9 mouse cellular contexts compared by ENCODE assay signal in the genomic region with DNA sequence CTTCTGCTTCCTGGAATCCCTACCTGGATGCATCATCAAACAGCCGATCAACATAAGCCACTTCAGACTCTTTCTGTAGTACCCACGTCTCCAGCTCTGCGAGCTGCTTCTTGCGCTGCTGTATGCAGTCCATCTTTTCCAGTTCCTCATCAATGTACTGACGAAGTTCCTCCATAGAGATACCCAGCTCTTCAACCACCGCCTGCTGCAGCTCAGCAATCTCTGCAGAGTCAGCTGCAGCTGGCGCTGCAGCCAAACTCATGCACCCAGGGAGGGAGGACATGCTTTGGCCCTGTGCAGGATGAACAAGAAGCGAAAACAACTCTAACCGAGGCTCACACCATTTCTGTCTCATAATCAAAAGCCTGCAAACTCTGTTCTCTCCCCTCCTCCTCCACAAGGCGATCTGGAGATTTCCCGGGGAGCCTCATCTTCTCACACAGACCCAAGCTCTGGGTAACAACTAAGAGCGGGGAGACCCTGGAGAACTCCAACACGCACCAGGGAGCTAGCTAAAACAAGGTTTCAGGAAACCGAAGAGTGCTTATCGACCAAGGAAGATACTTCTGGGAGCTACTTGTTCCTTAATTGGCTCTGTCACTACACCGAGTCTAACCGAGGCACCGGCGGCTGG. TPM values are rescaled to one million over a fixed set of nuclear protein-coding genes. Genes with fewer than 3 reads are reported as not detected.
ATAC-seq lines count a peak whose summit lies in the region.
"Not testable (repeated sequence)": the region's sequence is repeated elsewhere in the genome, so short reads cannot be mapped to it uniquely, and the experiment has no call there.
"Had no signal": no experiment of that assay in that cellular context is flagged by ENCODE, and none has a peak within 500 bp of the region (broad histone marks: within the 10 kb centered on the region; RNA-seq: fewer than 3 reads in every experiment).

No protein-coding gene starts in this region.

- H3K4me3 ChIP-seq in forebrain, embryonic 13.5 days, result peak overlapping the region; percentile 52
- H3K4me3 ChIP-seq in heart, embryonic 15.5 days, result peak overlapping the region; percentile 56
- peak overlapping the region; percentile 54; the same call in 1 of the 2 replicates for H3K4me3 ChIP-seq in intestine, embryonic 16.5 days (ENCODE audit: low read length)
- peak overlapping the region; percentile 47 for H3K4me3 ChIP-seq in limb, embryonic 15.5 days
- peak overlapping the region; percentile 40 for H3K4me3 ChIP-seq in neural tube, embryonic 14.5 days (ENCODE audit: low read depth, low read length)

- WGBS in forebrain, embryonic 13.5 days, result 29% methylated on average over 10 of the region's 19 CpGs
- WGBS in heart, embryonic 15.5 days, result 20% methylated on average over 12 of the region's 19 CpGs
- WGBS in intestine, embryonic 16.5 days, result 20% methylated on average over 8 of the region's 19 CpGs
- WGBS in limb, embryonic 15.5 days, result 19% methylated on average over 10 of the region's 19 CpGs
- 31% methylated on average over 9 of the region's 19 CpGs for WGBS in neural tube, embryonic 14.5 days

- peak overlapping the region; percentile 67; the same call in 1 of the 2 replicates for H3K9ac ChIP-seq in forebrain, embryonic 13.5 days
- not testable (repeated sequence) for H3K9ac ChIP-seq in heart, embryonic 15.5 days; limb, embryonic 15.5 days; neural tube, embryonic 14.5 days (replicated peaks; ENCODE audit: low read depth, low read length)
- H3K9ac ChIP-seq in intestine, embryonic 16.5 days (ENCODE audit: low read depth, low read length), result peak overlapping the region; percentile 69; the same call in 1 of the 2 replicates

- not testable (repeated sequence) for H3K4me1 ChIP-seq in forebrain, embryonic 13.5 days; heart, embryonic 15.5 days (replicated peaks); intestine, embryonic 16.5 days (ENCODE audit: control insufficient read depth, insufficient read depth, low read length); limb, embryonic 15.5 days; neural tube, embryonic 14.5 days (ENCODE audit: control insufficient read depth, insufficient read depth, low read length)

- not testable (repeated sequence) for H3K9me3 ChIP-seq in forebrain, embryonic 13.5 days (replicated peaks); heart, embryonic 15.5 days (replicated peaks); intestine, embryonic 16.5 days (ENCODE audit: control insufficient read depth, low read length); limb, embryonic 15.5 days; neural tube, embryonic 14.5 days (ENCODE audit: control insufficient read depth, low read length)

- not testable (repeated sequence) for H3K27ac ChIP-seq in forebrain, embryonic 13.5 days; heart, embryonic 15.5 days; intestine, embryonic 16.5 days (ENCODE audit: low read length); limb, embryonic 15.5 days; neural tube, embryonic 14.5 days (ENCODE audit: low read depth, low read length)

- H3K36me3 ChIP-seq in forebrain, embryonic 13.5 days (ENCODE audit: poor library complexity, severe bottlenecking), result peaks cover 28% of the 10 kb centered on the region
- H3K36me3 ChIP-seq in heart, embryonic 15.5 days, result peaks cover 22% of the 10 kb centered on the region
- H3K36me3 ChIP-seq in intestine, embryonic 16.5 days (ENCODE audit: control insufficient read depth, insufficient read depth, low read length); neural tube, embryonic 14.5 days (ENCODE audit: control insufficient read depth, insufficient read depth, low read length): not testable (repeated sequence)
- H3K36me3 ChIP-seq in limb, embryonic 15.5 days, result peaks cover 22% of the 10 kb centered on the region

- H3K27me3 ChIP-seq in forebrain, embryonic 13.5 days; heart, embryonic 15.5 days; intestine, embryonic 16.5 days (replicated peaks; ENCODE audit: control insufficient read depth, insufficient read depth, low read length); limb, embryonic 15.5 days; neural tube, embryonic 14.5 days (ENCODE audit: control insufficient read depth, insufficient read depth, low read length): not testable (repeated sequence)

- peak overlapping the region; percentile 55 for H3K4me2 ChIP-seq in forebrain, embryonic 13.5 days
- peak overlapping the region; percentile 55 for H3K4me2 ChIP-seq in heart, embryonic 15.5 days
- not testable (repeated sequence) for H3K4me2 ChIP-seq in intestine, embryonic 16.5 days (ENCODE audit: low read depth, low read length); limb, embryonic 15.5 days
- peak overlapping the region; percentile 35; the same call in 1 of the 2 replicates for H3K4me2 ChIP-seq in neural tube, embryonic 14.5 days (ENCODE audit: low read depth, low read length)

- ATAC-seq in common myeloid progenitor, adult 5-6 weeks (replicated peaks; ENCODE audit: low read depth, poor library complexity, severe bottlenecking), result peak; percentile 55
- ATAC-seq in forebrain, embryonic 13.5 days; heart, embryonic 15.5 days (replicated peaks; ENCODE audit: insufficient number of reproducible peaks, insufficient read depth, low FRiP score, low read depth); limb, embryonic 15.5 days (ENCODE audit: insufficient number of reproducible peaks, low FRiP score, low TSS enrichment, low read depth); neural tube, embryonic 14.5 days (ENCODE audit: low read depth): not testable (repeated sequence)
- ATAC-seq in intestine, embryonic 16.5 days, result peak; percentile 12; the same call in 1 of the 2 replicates
- ATAC-seq in megakaryocyte progenitor cell, adult 5-6 weeks (replicated peaks; ENCODE audit: poor library complexity), result peak; percentile 34

RNA-seq across cellular contexts. Expression of gene Setdb1, which starts 1.0 kb away (rescaled TPM):
- total RNA-seq in common myeloid progenitor, adult 5-6 weeks (2017), result 35.8 and 44.9 TPM in 2 replicates
- polyA plus RNA-seq in forebrain, embryonic 13.5 days (2015; fragmentation: Nextera tagmentation; extraction: Ambion mirVana), result 45.4 and 51.8 TPM in 2 replicates
- polyA plus RNA-seq in heart, embryonic 15.5 days (2015; fragmentation: Nextera tagmentation; extraction: Ambion mirVana), result 16.7 and 22.4 TPM in 2 replicates
- 24.6 and 24.8 TPM in 2 replicates for polyA plus RNA-seq in intestine, embryonic 16.5 days (2015; fragmentation: Nextera tagmentation; extraction: Ambion mirVana)
- 35.9 and 36.9 TPM in 2 replicates for polyA plus RNA-seq in limb, embryonic 15.5 days (2015; fragmentation: Nextera tagmentation; extraction: Ambion mirVana)
- 37.0 and 37.8 TPM in 2 replicates for total RNA-seq in megakaryocyte progenitor cell, adult 5-6 weeks (2015)
- 31.5 and 34.7 TPM in 2 replicates for total RNA-seq in megakaryocyte progenitor cell, adult 5-6 weeks (2017)
- polyA plus RNA-seq in neural tube, embryonic 14.5 days (2014; fragmentation: Nextera tagmentation; extraction: Ambion mirVana), result 50.4 and 54.3 TPM in 2 replicates

RNA-seq across cellular contexts. Expression of gene Cers2, which starts 41.4 kb away (rescaled TPM):
- total RNA-seq in common myeloid progenitor, adult 5-6 weeks (2017), result 94.9 and 102 TPM in 2 replicates
- polyA plus RNA-seq in forebrain, embryonic 13.5 days (2015; fragmentation: Nextera tagmentation; extraction: Ambion mirVana), result 98.4 and 103 TPM in 2 replicates
- polyA plus RNA-seq in heart, embryonic 15.5 days (2015; fragmentation: Nextera tagmentation; extraction: Ambion mirVana), result 120 and 139 TPM in 2 replicates
- 165 and 168 TPM in 2 replicates for polyA plus RNA-seq in intestine, embryonic 16.5 days (2015; fragmentation: Nextera tagmentation; extraction: Ambion mirVana)
- 154 and 157 TPM in 2 replicates for polyA plus RNA-seq in limb, embryonic 15.5 days (2015; fragmentation: Nextera tagmentation; extraction: Ambion mirVana)
- 193 and 203 TPM in 2 replicates for total RNA-seq in megakaryocyte progenitor cell, adult 5-6 weeks (2015)
- 91.3 and 98.4 TPM in 2 replicates for total RNA-seq in megakaryocyte progenitor cell, adult 5-6 weeks (2017)
- polyA plus RNA-seq in neural tube, embryonic 14.5 days (2014; fragmentation: Nextera tagmentation; extraction: Ambion mirVana), result 75.0 and 85.1 TPM in 2 replicates

RNA-seq across cellular contexts. Expression of gene 4930558C23Rik, which starts 46.6 kb away (rescaled TPM):
- total RNA-seq in common myeloid progenitor, adult 5-6 weeks (2017), result not detected in 2 replicates
- not detected in 2 replicates for polyA plus RNA-seq in forebrain, embryonic 13.5 days (2015; fragmentation: Nextera tagmentation; extraction: Ambion mirVana)
- not detected in 2 replicates for polyA plus RNA-seq in heart, embryonic 15.5 days (2015; fragmentation: Nextera tagmentation; extraction: Ambion mirVana)
- polyA plus RNA-seq in intestine, embryonic 16.5 days (2015; fragmentation: Nextera tagmentation; extraction: Ambion mirVana), result not detected in 2 replicates
- polyA plus RNA-seq in limb, embryonic 15.5 days (2015; fragmentation: Nextera tagmentation; extraction: Ambion mirVana), result not detected in 2 replicates
- not detected in 2 replicates for total RNA-seq in megakaryocyte progenitor cell, adult 5-6 weeks (2015)
- total RNA-seq in megakaryocyte progenitor cell, adult 5-6 weeks (2017), result not detected in 2 replicates
- not detected in 2 replicates for polyA plus RNA-seq in neural tube, embryonic 14.5 days (2014; fragmentation: Nextera tagmentation; extraction: Ambion mirVana)
- total RNA-seq: heart, adult 8-10 months; layer of hippocampus, postnatal 36 days had no signal

RNA-seq across cellular contexts. Expression of gene Anxa9, which starts 49.1 kb away (rescaled TPM):
- 5.9 and 12.1 TPM in 2 replicates for total RNA-seq in common myeloid progenitor, adult 5-6 weeks (2017)
- polyA plus RNA-seq in forebrain, embryonic 13.5 days (2015; fragmentation: Nextera tagmentation; extraction: Ambion mirVana), result 0.52 and 1.1 TPM in 2 replicates
- 0.64 and 1.2 TPM in 2 replicates for polyA plus RNA-seq in heart, embryonic 15.5 days (2015; fragmentation: Nextera tagmentation; extraction: Ambion mirVana)
- polyA plus RNA-seq in intestine, embryonic 16.5 days (2015; fragmentation: Nextera tagmentation; extraction: Ambion mirVana), result 1.9 and 2.0 TPM in 2 replicates
- polyA plus RNA-seq in limb, embryonic 15.5 days (2015; fragmentation: Nextera tagmentation; extraction: Ambion mirVana), result 12.5 and 15.1 TPM in 2 replicates
- 11.2 and 15.9 TPM in 2 replicates for total RNA-seq in megakaryocyte progenitor cell, adult 5-6 weeks (2015)
- 5.5 and 7.0 TPM in 2 replicates for total RNA-seq in megakaryocyte progenitor cell, adult 5-6 weeks (2017)
- polyA plus RNA-seq in neural tube, embryonic 14.5 days (2014; fragmentation: Nextera tagmentation; extraction: Ambion mirVana), result 0.18 and 0.28 TPM in 2 replicates
